In the genomic region with DNA sequence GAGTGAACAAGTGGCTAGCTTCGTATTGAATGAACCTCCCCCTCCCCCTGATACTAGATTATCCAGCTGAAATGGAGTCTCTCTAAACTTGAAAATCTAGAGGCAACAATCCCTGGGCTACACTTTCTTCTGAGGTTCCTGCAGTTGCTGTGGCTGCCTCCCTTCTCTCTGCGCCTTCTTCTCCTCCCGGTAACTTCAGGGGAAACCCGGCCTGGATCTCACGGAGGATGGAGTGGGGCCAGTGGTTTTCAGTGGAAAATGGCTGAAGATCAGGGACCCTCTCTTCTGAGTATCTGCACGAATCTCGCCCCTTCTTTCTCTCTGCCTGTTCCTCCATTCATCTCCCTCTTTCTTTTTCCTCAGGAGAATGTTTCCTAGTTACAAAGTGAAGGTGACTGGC, we compare ENCODE assay signal across 14 mouse cellular contexts. TPM values are rescaled to one million over a fixed set of nuclear protein-coding genes. Genes with fewer than 3 reads are reported as not detected.
A peak's percentile ranks its signal among the peaks of the same experiment; 100 is the strongest.
DNase-seq lines count a peak whose midpoint lies in the region; ATAC-seq and TF ChIP-seq lines count a peak whose summit lies in the region.
"Had no signal": no experiment of that assay in that cellular context is flagged by ENCODE, and none has a peak within 500 bp of the region (broad histone marks: within the 10 kb centered on the region; RNA-seq: fewer than 3 reads in every experiment).

No protein-coding gene starts in this region.

- H3K36me3 ChIP-seq in heart, postnatal 0 days (replicated peaks; ENCODE audit: control insufficient read depth, insufficient read depth, low read length), result peaks cover 16% of the 10 kb centered on the region; the same call in 1 of the 2 replicates
- no peaks in the 10 kb centered on the region for H3K36me3 ChIP-seq in midbrain, embryonic 14.5 days (ENCODE audit: control insufficient read depth, insufficient read depth, low read length)
- no peaks in the 10 kb centered on the region for H3K36me3 ChIP-seq in midbrain, embryonic 13.5 days
- H3K36me3 ChIP-seq in embryonic facial prominence, embryonic 15.5 days, result no peaks in the 10 kb centered on the region

- no peak for DNase-seq in heart, postnatal 0 days (ENCODE audit: low spot score)
- DNase-seq in heart, adult 9 months (ENCODE audit: low spot score in 2 of 2), result no peak
- peak; percentile 54 for DNase-seq in midbrain, embryonic 14.5 days
- DNase-seq in retina, postnatal 1 day, result peak; percentile 58
- no peak for DNase-seq in kidney, postnatal 36 days
- DNase-seq: adrenal gland, postnatal 36 days; cerebellum, adult 18-20 months; spleen, adult 18-20 months had no signal

- peak overlapping the region; percentile 64 for H3K4me3 ChIP-seq in heart, postnatal 0 days (ENCODE audit: low read depth, low read length)
- no peak overlapping the region for H3K4me3 ChIP-seq in midbrain, embryonic 14.5 days (replicated peaks; ENCODE audit: low read depth, low read length)
- no peak overlapping the region for H3K4me3 ChIP-seq in midbrain, embryonic 13.5 days (replicated peaks)
- no peak overlapping the region for H3K4me3 ChIP-seq in embryonic facial prominence, embryonic 15.5 days (replicated peaks)

- H3K9ac ChIP-seq in heart, postnatal 0 days (replicated peaks; ENCODE audit: low read depth, low read length), result 0 out of 2 replicates have a peak overlapping the region, but pooled peaks have one; percentile 65
- no peak overlapping the region for H3K9ac ChIP-seq in midbrain, embryonic 14.5 days (replicated peaks; ENCODE audit: low read length)
- H3K9ac ChIP-seq in midbrain, embryonic 13.5 days (replicated peaks), result no peak overlapping the region
- no peak overlapping the region for H3K9ac ChIP-seq in embryonic facial prominence, embryonic 15.5 days

- H3K27me3 ChIP-seq in heart, postnatal 0 days (ENCODE audit: control insufficient read depth, insufficient read depth, low read length), result peaks cover 36% of the 10 kb centered on the region
- peaks cover 94% of the 10 kb centered on the region for H3K27me3 ChIP-seq in midbrain, embryonic 14.5 days (ENCODE audit: control insufficient read depth, insufficient read depth, low read length)
- H3K27me3 ChIP-seq in midbrain, embryonic 13.5 days, result peaks cover 99% of the 10 kb centered on the region
- H3K27me3 ChIP-seq in embryonic facial prominence, embryonic 15.5 days, result peaks cover 97% of the 10 kb centered on the region

- H3K27ac ChIP-seq in heart, postnatal 0 days (ENCODE audit: low read depth), result peak overlapping the region; percentile 56
- no peak overlapping the region for H3K27ac ChIP-seq in midbrain, embryonic 14.5 days (replicated peaks; ENCODE audit: low read depth, low read length)
- no peak overlapping the region for H3K27ac ChIP-seq in midbrain, embryonic 13.5 days
- H3K27ac ChIP-seq in embryonic facial prominence, embryonic 15.5 days (replicated peaks), result no peak overlapping the region

- H3K4me2 ChIP-seq in heart, postnatal 0 days (ENCODE audit: low read depth, low read length), result peak overlapping the region; percentile 75
- no peak overlapping the region for H3K4me2 ChIP-seq in midbrain, embryonic 14.5 days (ENCODE audit: low read length)
- H3K4me2 ChIP-seq in midbrain, embryonic 13.5 days (replicated peaks), result no peak overlapping the region
- H3K4me2 ChIP-seq in embryonic facial prominence, embryonic 15.5 days (replicated peaks), result 0 out of 2 replicates have a peak overlapping the region, but pooled peaks have one; percentile 1

- no peak for TF ChIP-seq EP300 in heart, postnatal 0 days (IDR thresholded peaks at IDR 0.05; ENCODE audit: low read depth)

- 21% methylated on average over 7 of the region's 7 CpGs for WGBS in heart, postnatal 0 days
- under 1% methylated on average over 7 of the region's 7 CpGs for WGBS in midbrain, embryonic 14.5 days
- WGBS in midbrain, embryonic 13.5 days, result 1% methylated on average over 7 of the region's 7 CpGs
- 5% methylated on average over 7 of the region's 7 CpGs for WGBS in embryonic facial prominence, embryonic 15.5 days

- peaks cover 23% of the 10 kb centered on the region for H3K4me1 ChIP-seq in heart, postnatal 0 days (ENCODE audit: control insufficient read depth, insufficient read depth)
- H3K4me1 ChIP-seq in midbrain, embryonic 14.5 days (ENCODE audit: control insufficient read depth, insufficient read depth, low read length), result no peaks in the 10 kb centered on the region
- peaks cover 15% of the 10 kb centered on the region for H3K4me1 ChIP-seq in midbrain, embryonic 13.5 days (replicated peaks)
- H3K4me1 ChIP-seq in embryonic facial prominence, embryonic 15.5 days, result peaks cover 20% of the 10 kb centered on the region

- TF ChIP-seq CTCF in heart, postnatal 0 days (IDR thresholded peaks at IDR 0.05; ENCODE audit: low read depth), result no peak

- H3K9me3 ChIP-seq in heart, postnatal 0 days (replicated peaks; ENCODE audit: control insufficient read depth, low read length), result no peaks in the 10 kb centered on the region
- no peaks in the 10 kb centered on the region for H3K9me3 ChIP-seq in midbrain, embryonic 14.5 days (ENCODE audit: control insufficient read depth, low read length)
- no peaks in the 10 kb centered on the region for H3K9me3 ChIP-seq in midbrain, embryonic 13.5 days
- H3K9me3 ChIP-seq in embryonic facial prominence, embryonic 15.5 days (replicated peaks), result no peaks in the 10 kb centered on the region

- ATAC-seq in heart, postnatal 0 days (ENCODE audit: insufficient read depth, low read depth), result no peak
- no peak for ATAC-seq in midbrain, embryonic 14.5 days (ENCODE audit: low FRiP score, low TSS enrichment)
- no peak for ATAC-seq in midbrain, embryonic 13.5 days
- no peak for ATAC-seq in embryonic facial prominence, embryonic 15.5 days (ENCODE audit: insufficient number of reproducible peaks, low FRiP score, low TSS enrichment, low read depth)
- ATAC-seq: inflammation-experienced regulatory T-cells, adult 6 months had no signal

RNA-seq across cellular contexts. Expression of gene Tbx5, which starts 7.9 kb away (rescaled TPM):
- total RNA-seq in heart, postnatal 0 days (2014; rRNA removed; ENCODE audit: low replicate concordance), result 17.3 and 22.8 TPM in 2 replicates
- polyA plus RNA-seq in heart, postnatal 0 days (2015; fragmentation: Nextera tagmentation; extraction: Ambion mirVana), result 29.2 and 31.1 TPM in 2 replicates
- 0.11 TPM in 1 of 2 replicates, not detected in the other for polyA plus RNA-seq in midbrain, embryonic 14.5 days (2014; fragmentation: Nextera tagmentation; extraction: Ambion mirVana)
- not detected in 2 replicates for polyA plus RNA-seq in midbrain, embryonic 13.5 days (2015; fragmentation: Nextera tagmentation; extraction: Ambion mirVana)
- polyA plus RNA-seq in embryonic facial prominence, embryonic 15.5 days (2015; fragmentation: Nextera tagmentation; extraction: Ambion mirVana), result 0.71 and 1.8 TPM in 2 replicates
- total RNA-seq: granulocyte monocyte progenitor cell, adult 5-6 weeks; left cerebral cortex, postnatal 10 days had no signal
- polyA plus RNA-seq: frontal cortex, adult 2 months; inflammation-experienced regulatory T-cells, adult 6 months had no signal

Comparison
In these comparisons a context has a peak if more than half of its experiments do, and no peak if none do; other contexts are left out.
1. DNase-seq: peak in midbrain, embryonic 14.5 days (single experiment) and retina, postnatal 1 day (single experiment); none in heart, postnatal 0 days (single experiment), heart, adult 9 months (0 of 2) and kidney, postnatal 36 days (0 of 2).
2. H3K4me2 ChIP-seq: peak in heart, postnatal 0 days (single experiment) and embryonic facial prominence, embryonic 15.5 days (single experiment); none in midbrain, embryonic 14.5 days (single experiment) and midbrain, embryonic 13.5 days (single experiment).
3. RNA of gene Tbx5, which starts 7.9 kb away (polyA plus RNA-seq): 29.2 to 31.1 TPM in heart, postnatal 0 days; 0.71 to 1.8 TPM in embryonic facial prominence, embryonic 15.5 days, 0.11 TPM in midbrain, embryonic 14.5 days and not detected in midbrain, embryonic 13.5 days; every median in the first group is over 10 times any median in the second.